Mouse (Mus musculus) C2C12 (cell line): Measurements from ENCODE around the gene BC029722.

Experiments
- CTCF ChIP-seq: IDR thresholded peaks from one replicate; pipeline ENCODE4 v1.5.1; 2011; ENCODE audit not compliant: control insufficient read depth, insufficient read depth, insufficient read length
- FOSL1 ChIP-seq: IDR thresholded peaks from one replicate; pipeline ENCODE4 v1.8.0; 2011; ENCODE audit warnings: mild to moderate bottlenecking, low read length; ENCODE audit not compliant: poor library complexity, insufficient read depth, severe bottlenecking
- MYOD1 ChIP-seq: IDR thresholded peaks from one replicate; pipeline ENCODE4 v1.6.1; 2011; ENCODE audit warnings: low read depth; ENCODE audit not compliant: control insufficient read depth, insufficient read length

DNA sequence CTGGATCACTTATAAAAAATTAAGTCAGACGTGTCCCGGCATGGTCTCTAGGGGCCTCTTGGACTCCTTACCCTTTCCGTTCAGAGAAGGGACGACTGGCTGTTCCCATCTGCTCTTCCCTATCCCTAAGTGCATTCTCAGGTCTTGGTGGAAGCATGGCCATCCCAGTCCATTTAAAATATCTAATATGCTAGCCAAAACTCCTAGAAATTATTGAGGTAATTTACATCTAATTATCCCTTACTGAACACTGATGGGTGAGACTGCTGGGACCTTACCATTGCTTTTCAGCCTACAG is 41.6 kb downstream of the BC029722 start:
- TF ChIP-seq MYOD1, result no peak
- no peak for TF ChIP-seq FOSL1
- no peak for TF ChIP-seq CTCF
